Mouse (Mus musculus) megakaryocyte, embryonic 14.5 days (primary cell): ENCODE measurements around the gene Tmem136.

ENCODE experiments used
- FLI1 ChIP-seq: IDR thresholded peaks from 2 replicates; pipeline ENCODE4 v1.6.1; 2012; ENCODE audit warnings: low read length, inconsistent platforms, mixed read lengths
- GATA1 ChIP-seq: IDR thresholded peaks from 3 replicates; pipeline ENCODE4 v1.6.1; 2012; ENCODE audit warnings: mixed read lengths, low read length, inconsistent platforms, borderline replicate concordance

GRCm38 (mm10) chr9:43122379-43122778 lies 6.0 kb upstream of the Tmem136 start:
- TF ChIP-seq GATA1, result no peak
- TF ChIP-seq FLI1, result no peak
